Mouse (Mus musculus) hindbrain, embryonic 11.5 days (tissue): Measurements from ENCODE around the gene Phactr3. TPM values are rescaled to one million over a fixed set of nuclear protein-coding genes. Genes with fewer than 3 reads are reported as not detected.

Source experiments
- ATAC-seq: fragments of 200-750 bp; cut with Nextera tagmentation; 2 replicates; pipeline ENCODE4 v1.8.0; 2017; ENCODE audit warnings: mild to moderate bottlenecking, moderate TSS enrichment, moderate library complexity; ENCODE audit not compliant: low FRiP score
- DNase-seq: peaks from one replicate; pipeline ENCODE4 v3.0.0-alpha.2; 2015; ENCODE audit warnings: low spot score
- H3K27ac ChIP-seq: fragments of 300-500 bp; sonication (generic); 2 replicates; pipeline ENCODE4 v1.5.1; 2014; ENCODE audit warnings: mild to moderate bottlenecking, low read depth, low read length
- H3K27me3 ChIP-seq: fragments of 300-500 bp; sonication (generic); 2 replicates; pipeline ENCODE4 v1.6.1; 2014; ENCODE audit warnings: mild to moderate bottlenecking, low read length, moderate library complexity, mixed read lengths; ENCODE audit not compliant: control insufficient read depth, insufficient read depth
- H3K36me3 ChIP-seq: fragments of 300-500 bp; sonication (generic); 2 replicates; pipeline ENCODE4 v1.6.1; 2014; ENCODE audit warnings: mild to moderate bottlenecking, low read length, moderate library complexity, mixed read lengths; ENCODE audit not compliant: control insufficient read depth, insufficient read depth
- H3K4me1 ChIP-seq: fragments of 300-500 bp; sonication (generic); replicated peaks from 2 replicates; pipeline ENCODE4 v1.6.1; 2014; ENCODE audit warnings: low read length, mixed read lengths; ENCODE audit not compliant: control insufficient read depth, insufficient read depth
- H3K4me2 ChIP-seq: fragments of 300-500 bp; sonication (generic); replicated peaks from 2 replicates; pipeline ENCODE4 v1.6.1; 2014; ENCODE audit warnings: mild to moderate bottlenecking, low read depth, low read length
- H3K4me3 ChIP-seq: fragments of 300-500 bp; sonication (generic); 2 replicates; pipeline ENCODE4 v1.5.1; 2014; ENCODE audit warnings: low read depth, low read length
- H3K9ac ChIP-seq: fragments of 300-500 bp; sonication (generic); 2 replicates; pipeline ENCODE4 v1.6.1; 2014; ENCODE audit warnings: low read depth, low read length
- H3K9me3 ChIP-seq: fragments of 300-500 bp; sonication (generic); 2 replicates; pipeline ENCODE4 v1.6.1; 2016; ENCODE audit warnings: low read length; ENCODE audit not compliant: control insufficient read depth
- WGBS: fragments of 180-500 bp; shearing (Covaris S2); extraction: QIAGEN DNeasy Blood & Tissue Kit; methylation state at CpG from one replicate; pipeline ENCODE4 v1.1.7; 2014; 5-methylcytosine and 5-hydroxymethylcytosine counted together
- polyA plus RNA-seq: library from polyadenylated mRNA; unstranded; fragments of >200 nt; fragmentation: Nextera tagmentation; extraction: Ambion mirVana; gene quantifications from 2 replicates; pipeline ENCODE4 v1.2.1, GENCODE M21; 2014

The Phactr3 gene
- polyA plus RNA-seq, 1 experiment from 2014 or later, result 14.5 TPM

- no peaks in the 10 kb centered on the region for H3K9me3 ChIP-seq
- DNase-seq (no peak), ATAC-seq (no peak)
- no peak overlapping the region for H3K27ac ChIP-seq
- H3K4me3 ChIP-seq, result no peak overlapping the region
- no peaks in the 10 kb centered on the region for H3K27me3 ChIP-seq
- H3K36me3 ChIP-seq, result no peaks in the 10 kb centered on the region
- 55% methylated on average over 9 of the region's 9 CpGs for WGBS
- H3K9ac ChIP-seq, result no peak overlapping the region
- no peak overlapping the region for H3K4me2 ChIP-seq
- no peaks in the 10 kb centered on the region for H3K4me1 ChIP-seq
Measured at GRCm38 (mm10) chr2:178192881-178193280, 74.1 kb downstream of the Phactr3 start.

- Histone ChIP-seq H3K27me3 (no peaks in the 10 kb centered on the region), H3K4me1 (no peaks in the 10 kb centered on the region), H3K36me3 (no peaks in the 10 kb centered on the region), H3K9me3 (no peaks in the 10 kb centered on the region), H3K4me3 (no peak overlapping the region), H3K9ac (no peak overlapping the region), H3K4me2 (no peak overlapping the region), H3K27ac (no peak overlapping the region)
- no peak for ATAC-seq
- 44% methylated on average over 2 of the region's 2 CpGs for WGBS
- DNase-seq, result no peak
Measured at GRCm38 (mm10) chr2:178193445-178193844, 74.7 kb downstream of the Phactr3 start.

- WGBS, result 78% methylated on average over 5 of the region's 5 CpGs
Measured at GRCm38 (mm10) chr2:178194908-178195307, 76.1 kb downstream of the Phactr3 start.

GRCm38 (mm10) chr2:178196038-178196437 lies 77.3 kb downstream of the Phactr3 start:
- Histone ChIP-seq H3K9me3 (no peaks in the 10 kb centered on the region), H3K27ac (no peak overlapping the region), H3K4me1 (no peaks in the 10 kb centered on the region), H3K27me3 (no peaks in the 10 kb centered on the region), H3K36me3 (no peaks in the 10 kb centered on the region), H3K4me2 (no peak overlapping the region), H3K4me3 (no peak overlapping the region), H3K9ac (no peak overlapping the region)
- no peak for ATAC-seq
- 90% methylated on average over 6 of the region's 6 CpGs for WGBS
- no peak for DNase-seq

More at GRCm38 (mm10) chr2:178194908-178195307, 76.1 kb downstream of the Phactr3 start:
- Histone ChIP-seq H3K4me2 (no peak overlapping the region), H3K4me1 (no peaks in the 10 kb centered on the region), H3K4me3 (no peak overlapping the region), H3K27me3 (no peaks in the 10 kb centered on the region), H3K9ac (no peak overlapping the region), H3K36me3 (no peaks in the 10 kb centered on the region), H3K9me3 (no peaks in the 10 kb centered on the region), H3K27ac (no peak overlapping the region)
- DNase-seq, result no peak
- no peak for ATAC-seq

DNA sequence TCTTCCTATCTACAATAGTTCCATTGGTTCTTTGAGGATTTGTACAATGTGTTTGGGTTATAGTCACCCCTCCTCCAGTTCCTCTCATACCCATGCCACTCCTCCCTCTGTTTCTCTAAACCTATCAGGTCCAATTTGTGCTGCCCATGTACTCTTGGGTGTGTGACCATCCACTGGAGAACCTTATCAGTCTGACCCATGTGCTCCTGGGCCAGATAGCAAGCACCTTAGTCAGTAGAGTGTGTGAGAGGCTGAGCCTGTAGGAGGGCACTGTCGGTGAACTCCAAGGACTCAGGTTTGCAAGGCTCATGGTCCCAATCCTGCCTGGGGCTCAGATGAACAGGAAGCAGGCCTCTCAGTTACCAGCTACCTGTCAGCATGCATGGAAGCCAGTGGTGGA lies 78.8 kb downstream of the Phactr3 start:
- DNase-seq (no peak), ATAC-seq (no peak)
- no peaks in the 10 kb centered on the region for H3K9me3 ChIP-seq
- no peaks in the 10 kb centered on the region for H3K36me3 ChIP-seq
- WGBS, result 82% methylated on average over 1 of the region's 1 CpGs
- no peak overlapping the region for H3K4me3 ChIP-seq
- H3K4me2 ChIP-seq, result no peak overlapping the region
- H3K27ac ChIP-seq, result no peak overlapping the region
- H3K27me3 ChIP-seq, result no peaks in the 10 kb centered on the region
- H3K9ac ChIP-seq, result no peak overlapping the region
- no peaks in the 10 kb centered on the region for H3K4me1 ChIP-seq

GRCm38 (mm10) chr2:178204455-178204854 lies 85.7 kb downstream of the Phactr3 start:
- Histone ChIP-seq H3K4me1 (no peaks in the 10 kb centered on the region), H3K27ac (no peak overlapping the region), H3K9ac (no peak overlapping the region), H3K27me3 (no peaks in the 10 kb centered on the region), H3K4me2 (no peak overlapping the region), H3K36me3 (no peaks in the 10 kb centered on the region), H3K9me3 (no peaks in the 10 kb centered on the region), H3K4me3 (no peak overlapping the region)
- WGBS, result 82% methylated on average over 10 of the region's 10 CpGs
- ATAC-seq (no peak), DNase-seq (no peak)

DNA sequence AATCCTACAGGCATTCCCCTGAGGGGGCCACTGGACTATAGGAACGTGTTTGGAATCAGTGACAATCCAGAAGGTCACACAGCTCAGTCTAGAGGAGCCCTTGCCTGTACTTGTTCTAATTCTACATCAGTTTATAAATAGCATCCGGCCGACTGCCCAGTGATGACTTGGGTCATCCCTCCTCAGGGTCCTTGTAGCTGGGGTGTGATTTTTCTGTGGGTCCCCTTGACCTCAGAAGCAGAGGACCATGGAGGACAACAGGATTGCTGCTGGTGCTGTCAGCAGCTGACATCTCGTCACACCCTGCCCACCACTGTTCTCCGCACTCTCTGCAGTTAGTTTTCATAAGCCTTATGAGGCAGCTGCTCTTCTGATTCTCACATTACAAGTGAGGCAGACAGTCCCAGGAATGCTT lies 89.4 kb downstream of the Phactr3 start:
- H3K27ac ChIP-seq, result no peak overlapping the region
- DNase-seq (no peak), ATAC-seq (no peak)
- H3K4me3 ChIP-seq, result no peak overlapping the region
- no peaks in the 10 kb centered on the region for H3K27me3 ChIP-seq
- H3K9me3 ChIP-seq, result no peaks in the 10 kb centered on the region
- no peak overlapping the region for H3K9ac ChIP-seq
- no peaks in the 10 kb centered on the region for H3K36me3 ChIP-seq
- no peaks in the 10 kb centered on the region for H3K4me1 ChIP-seq
- 66% methylated on average over 5 of the region's 5 CpGs for WGBS
- H3K4me2 ChIP-seq, result no peak overlapping the region

GRCm38 (mm10) chr2:178213826-178214225 lies 95.1 kb downstream of the Phactr3 start:
- H3K4me2 ChIP-seq, result no peak overlapping the region
- ATAC-seq (no peak), DNase-seq (no peak)
- H3K9me3 ChIP-seq, result no peaks in the 10 kb centered on the region
- WGBS, result 78% methylated on average over 2 of the region's 2 CpGs
- no peaks in the 10 kb centered on the region for H3K36me3 ChIP-seq
- H3K27me3 ChIP-seq, result no peaks in the 10 kb centered on the region
- no peaks in the 10 kb centered on the region for H3K4me1 ChIP-seq
- no peak overlapping the region for H3K27ac ChIP-seq
- H3K9ac ChIP-seq, result no peak overlapping the region
- no peak overlapping the region for H3K4me3 ChIP-seq

DNA sequence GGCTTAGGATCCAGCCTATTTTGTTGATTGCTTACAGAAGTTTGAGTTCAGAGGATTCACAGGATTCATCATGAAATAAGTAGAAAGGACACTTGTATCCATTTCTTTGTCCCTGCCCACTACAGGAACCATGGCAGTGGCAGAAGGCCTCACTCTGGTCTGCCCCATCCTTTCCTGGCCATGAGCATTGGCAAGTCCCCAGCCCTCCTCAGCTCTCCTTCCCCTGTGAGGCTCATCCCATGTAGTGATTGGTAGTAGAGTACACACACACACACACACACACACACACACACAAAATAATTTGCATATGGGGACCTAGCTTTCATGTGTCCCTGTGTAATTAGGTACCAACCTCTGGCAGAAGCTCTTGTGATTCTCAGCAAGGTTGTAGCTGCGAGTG lies 95.8 kb downstream of the Phactr3 start:
- Histone ChIP-seq H3K9me3 (no peaks in the 10 kb centered on the region), H3K4me2 (no peak overlapping the region), H3K4me3 (no peak overlapping the region), H3K27ac (no peak overlapping the region), H3K9ac (no peak overlapping the region), H3K36me3 (no peaks in the 10 kb centered on the region), H3K4me1 (no peaks in the 10 kb centered on the region), H3K27me3 (no peaks in the 10 kb centered on the region)
- DNase-seq, result no peak
- 90% methylated on average over 1 of the region's 1 CpGs for WGBS
- no peak for ATAC-seq
